Mouse (Mus musculus): ENCODE data around the gene Mybphl.
A peak's percentile ranks its signal among the peaks of the same experiment; 100 is the strongest.

The Mybphl gene

DNA sequence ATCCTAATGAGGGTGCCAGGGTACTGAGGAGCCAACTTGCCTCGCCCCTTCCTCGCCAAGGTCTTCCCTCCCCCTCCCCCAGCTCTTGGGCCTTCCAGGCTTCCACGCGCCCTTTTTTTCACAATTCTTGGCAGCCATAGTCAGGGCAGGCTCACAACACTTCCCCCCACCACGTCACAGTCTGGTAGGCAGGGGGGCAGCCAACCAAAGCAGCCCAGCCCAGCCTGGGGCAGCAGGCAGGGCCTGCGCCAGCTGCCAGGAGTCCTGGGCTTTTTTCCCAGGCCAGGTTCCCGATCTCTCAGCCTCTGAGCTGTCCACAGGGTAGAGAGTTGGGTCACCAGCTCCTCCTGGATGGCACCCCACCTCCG is 47.0 kb downstream of the Mybphl start:
- peak; percentile 96 for DNase-seq

- DNase-seq: no peak
Measured at GRCm38 (mm10) chr3:108413634-108414360, 49.1 kb downstream of the Mybphl start.

DNA sequence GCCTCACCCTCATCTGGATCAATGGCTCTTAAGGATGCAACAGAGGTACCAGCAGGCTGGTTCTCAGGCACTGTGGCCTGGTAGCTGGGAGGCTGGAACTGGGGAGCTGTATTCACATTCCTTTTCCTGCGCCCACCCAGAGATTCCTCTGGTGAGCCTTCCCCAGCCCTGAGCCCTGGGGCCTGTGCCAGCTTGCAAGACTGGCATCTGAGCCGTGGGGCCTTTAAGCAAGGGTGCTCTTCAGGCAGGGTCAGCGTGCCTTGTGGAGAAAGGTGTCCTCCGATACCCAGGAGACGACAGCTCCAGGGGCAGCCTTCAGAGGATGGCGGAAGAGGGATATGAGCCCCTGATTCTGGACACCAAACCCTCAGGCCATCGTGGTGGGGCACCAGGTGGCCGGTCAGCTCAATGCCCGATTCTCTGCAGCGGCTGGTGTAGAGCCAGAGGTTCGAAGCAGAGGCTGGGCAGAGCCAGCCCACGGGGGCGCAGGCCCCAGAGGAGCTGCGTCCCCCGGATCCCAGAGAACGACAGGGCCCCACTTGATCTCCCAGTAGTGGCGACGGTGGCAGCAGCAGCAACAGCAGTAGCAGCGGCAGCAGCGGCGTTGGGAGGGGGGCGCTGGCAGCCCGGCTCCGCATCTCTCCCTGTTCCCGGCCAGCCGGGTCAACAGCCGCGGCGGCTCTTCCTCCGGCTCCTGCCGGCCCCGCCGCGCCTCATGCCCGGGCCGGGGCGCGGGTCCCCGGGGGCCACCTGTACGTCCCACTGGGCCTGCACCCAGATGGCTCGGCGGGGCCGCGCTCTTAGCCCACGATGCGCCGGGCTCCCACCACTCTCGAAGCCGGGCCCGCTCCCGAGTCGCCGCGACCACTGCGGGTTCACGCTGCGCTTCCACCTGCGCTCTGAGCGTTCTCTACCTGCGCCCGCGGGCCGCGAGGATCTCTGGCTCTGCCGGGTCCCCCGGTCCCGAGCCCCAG is 50.4 kb downstream of the Mybphl start, which contains the start of gene Celsr2:
Celsr2 (minus strand) TSS at position 696 of the 974 bp plus-strand sequence.
- DNase-seq: no peak

- DNase-seq: peak; percentile 77
Measured at GRCm38 (mm10) chr3:108415831-108416223, 51.1 kb downstream of the Mybphl start.

GRCm38 (mm10) chr3:108423006-108423405 is 58.3 kb downstream of the Mybphl start:
- no peak for DNase-seq

DNA sequence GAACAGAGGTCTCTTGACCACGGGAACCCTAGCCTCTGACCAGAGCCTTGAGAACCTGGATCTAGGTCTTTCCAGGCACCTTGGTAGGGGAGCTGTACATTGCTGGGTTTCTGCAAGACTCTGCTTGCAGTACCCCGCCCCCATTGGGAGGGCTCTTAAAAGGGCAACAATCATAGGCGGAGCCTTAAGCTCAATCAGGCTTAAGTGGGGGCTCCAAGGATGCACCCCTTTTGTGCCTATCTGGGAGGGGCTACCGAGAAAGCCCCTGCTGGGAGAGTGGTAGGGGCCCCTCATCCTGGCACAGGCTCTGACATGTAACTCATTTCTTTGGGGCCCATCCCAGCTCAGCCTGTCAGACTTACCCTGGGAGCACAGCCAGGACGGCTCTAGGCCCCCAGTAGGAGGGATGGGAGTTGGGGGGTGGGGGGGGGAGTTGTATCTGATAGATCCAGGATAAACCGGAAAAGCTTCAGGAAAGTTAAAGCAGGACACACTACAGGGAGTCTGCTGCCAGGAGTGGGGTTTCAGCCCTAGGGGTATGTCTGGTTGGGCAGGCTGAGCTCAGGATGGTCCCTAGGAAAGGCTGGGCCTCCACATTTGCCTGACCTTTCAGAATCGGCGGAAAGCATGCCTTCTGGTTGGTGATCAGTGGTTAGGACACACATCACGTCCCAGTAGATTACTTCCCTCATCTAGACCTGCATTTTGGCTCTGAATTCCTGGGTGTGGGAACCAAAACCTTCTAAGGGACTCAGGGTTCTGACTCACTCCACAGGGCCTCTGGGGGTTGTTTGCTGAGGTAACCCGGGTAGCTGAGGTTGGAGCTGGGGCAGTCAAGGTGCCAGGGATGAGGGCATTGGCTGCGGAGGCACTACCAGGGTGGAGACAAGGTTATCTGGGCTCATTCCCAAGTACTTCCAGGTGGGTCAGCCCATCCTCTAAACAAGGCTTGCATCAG is 59.4 kb downstream of the Mybphl start:
- peak; percentile 65 for DNase-seq

DNA sequence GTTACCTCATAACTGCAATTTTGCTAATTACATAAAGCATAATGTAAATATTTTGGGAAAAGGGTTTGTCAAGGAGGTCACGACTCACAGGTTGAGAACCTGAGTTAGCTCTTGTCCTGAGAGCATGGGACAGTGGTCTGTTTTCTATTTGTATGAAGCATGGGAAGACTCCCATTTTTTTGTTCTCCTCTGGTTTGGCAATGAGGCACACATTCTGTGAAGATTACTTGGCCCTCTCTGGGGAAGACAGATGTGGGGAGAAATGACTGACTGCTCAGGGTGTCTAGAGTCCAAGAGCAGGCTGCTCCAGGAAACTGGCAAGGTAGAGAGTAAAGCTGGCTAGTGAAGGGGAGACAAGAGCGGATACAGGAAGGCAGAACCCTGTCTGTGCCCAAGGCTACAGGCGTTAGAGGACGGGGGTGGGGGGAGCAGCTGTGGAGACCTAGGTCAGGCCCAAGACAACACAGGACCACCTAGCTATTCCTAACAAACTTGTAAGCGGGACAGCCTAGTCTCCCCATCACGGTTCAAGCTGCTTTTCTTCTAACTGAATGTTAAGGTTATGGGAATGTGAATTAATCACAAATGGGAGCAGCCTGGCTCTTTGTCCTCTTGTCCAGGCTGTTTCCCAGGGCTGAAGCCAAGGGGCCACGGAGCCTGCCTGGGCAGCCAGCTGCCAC is 60.4 kb downstream of the Mybphl start:
- no peak for DNase-seq

DNA sequence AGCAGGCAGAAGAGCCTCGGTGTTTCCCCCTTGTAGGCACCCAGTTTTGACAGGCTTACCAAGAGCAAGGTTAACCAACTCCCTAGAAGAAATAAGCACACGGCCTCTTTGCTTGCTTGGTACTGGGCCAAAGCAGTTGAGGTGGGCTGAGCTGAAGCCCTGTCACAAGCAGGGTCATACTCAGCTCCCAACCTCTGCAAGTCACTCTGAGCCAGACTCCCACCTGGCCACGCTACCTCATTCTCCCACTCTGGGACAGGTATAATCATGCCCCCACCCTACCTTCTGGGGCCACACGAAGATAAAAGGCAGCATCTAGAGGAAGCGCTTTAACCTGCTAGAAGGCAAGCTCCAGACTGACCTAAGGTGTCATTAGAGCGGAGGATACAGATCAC is 60.9 kb downstream of the Mybphl start:
- DNase-seq: no peak
